Mouse (Mus musculus) midbrain, embryonic 14.5 days (tissue): ENCODE data around the gene Rcn3. TPM values are rescaled to one million over a fixed set of nuclear protein-coding genes. Genes with fewer than 3 reads are reported as not detected.

Source experiments
- ATAC-seq: fragments of 200-750 bp; cut with Nextera tagmentation; 2 replicates; pipeline ENCODE4 v1.8.0; 2017; ENCODE audit warnings: moderate number of reproducible peaks, moderate library complexity; ENCODE audit not compliant: low FRiP score, low TSS enrichment
- DNase-seq: peaks from one replicate; pipeline ENCODE4 v3.0.0-alpha.2; 2015
- H3K27ac ChIP-seq: fragments of 300-500 bp; sonication (generic); replicated peaks from 2 replicates; pipeline ENCODE4 v1.5.1; 2014; ENCODE audit warnings: mild to moderate bottlenecking, low read depth, low read length, moderate library complexity
- H3K27me3 ChIP-seq: fragments of 300-500 bp; sonication (generic); 2 replicates; pipeline ENCODE4 v1.6.1; 2014; ENCODE audit warnings: low read length, control low read depth, mixed read lengths; ENCODE audit not compliant: control insufficient read depth, insufficient read depth
- H3K36me3 ChIP-seq: fragments of 300-500 bp; sonication (generic); 2 replicates; pipeline ENCODE4 v1.6.1; 2014; ENCODE audit warnings: low read length, control low read depth; ENCODE audit not compliant: control insufficient read depth, insufficient read depth
- H3K4me1 ChIP-seq: fragments of 300-500 bp; sonication (generic); 2 replicates; pipeline ENCODE4 v1.6.1; 2014; ENCODE audit warnings: mild to moderate bottlenecking, antibody characterized with exemption, low read length, control low read depth; ENCODE audit not compliant: control insufficient read depth, insufficient read depth
- H3K4me2 ChIP-seq: fragments of 300-500 bp; sonication (generic); 2 replicates; pipeline ENCODE4 v1.6.1; 2014; ENCODE audit warnings: mild to moderate bottlenecking, low read length, moderate library complexity
- H3K4me3 ChIP-seq: fragments of 300-500 bp; sonication (generic); replicated peaks from 2 replicates; pipeline ENCODE4 v1.5.1; 2014; ENCODE audit warnings: low read depth, low read length
- H3K9ac ChIP-seq: fragments of 300-500 bp; sonication (generic); replicated peaks from 2 replicates; pipeline ENCODE4 v1.6.1; 2014; ENCODE audit warnings: mild to moderate bottlenecking, low read length, moderate library complexity
- H3K9me3 ChIP-seq: fragments of 300-500 bp; sonication (generic); 2 replicates; pipeline ENCODE4 v1.6.1; 2016; ENCODE audit warnings: low read length, control low read depth, mixed read lengths; ENCODE audit not compliant: control insufficient read depth
- WGBS: fragments of 180-500 bp; shearing (Covaris S2); extraction: QIAGEN DNeasy Blood & Tissue Kit; methylation state at CpG from one replicate; pipeline ENCODE4 v1.1.7; 2014; 5-methylcytosine and 5-hydroxymethylcytosine counted together
- polyA plus RNA-seq: library from polyadenylated mRNA; unstranded; fragments of >200 nt; fragmentation: Nextera tagmentation; extraction: Ambion mirVana; gene quantifications from 2 replicates; pipeline ENCODE4 v1.2.1, GENCODE M21; 2014

The Rcn3 gene
- polyA plus RNA-seq, 1 experiment from 2014 or later, result 59.3 TPM

GRCm38 (mm10) chr7:45075405-45075804 lies 16.6 kb downstream of the Rcn3 start:
- H3K27me3 ChIP-seq, result no peaks in the 10 kb centered on the region
- ATAC-seq (no peak), DNase-seq (no peak)
- H3K27ac ChIP-seq, result no peak overlapping the region
- H3K4me3 ChIP-seq, result no peak overlapping the region
- H3K4me1 ChIP-seq, result no peaks in the 10 kb centered on the region
- no peak overlapping the region for H3K9ac ChIP-seq
- H3K36me3 ChIP-seq, result peaks cover 33% of the 10 kb centered on the region
- 89% methylated on average over 4 of the region's 4 CpGs for WGBS
- no peak overlapping the region for H3K4me2 ChIP-seq
- no peaks in the 10 kb centered on the region for H3K9me3 ChIP-seq

GRCm38 (mm10) chr7:45073949-45074348 lies 18.1 kb downstream of the Rcn3 start:
- ATAC-seq (no peak), DNase-seq (no peak)
- H3K9ac ChIP-seq, result no peak overlapping the region
- no peak overlapping the region for H3K4me3 ChIP-seq
- 87% methylated on average over 12 of the region's 12 CpGs for WGBS
- peaks cover 33% of the 10 kb centered on the region for H3K36me3 ChIP-seq
- no peaks in the 10 kb centered on the region for H3K4me1 ChIP-seq
- H3K27me3 ChIP-seq, result no peaks in the 10 kb centered on the region
- H3K9me3 ChIP-seq, result no peaks in the 10 kb centered on the region
- no peak overlapping the region for H3K4me2 ChIP-seq
- H3K27ac ChIP-seq, result no peak overlapping the region

GRCm38 (mm10) chr7:45073171-45073707 lies 18.8 kb downstream of the Rcn3 start:
- no peaks in the 10 kb centered on the region for H3K9me3 ChIP-seq
- H3K4me2 ChIP-seq, result no peak overlapping the region
- no peak overlapping the region for H3K9ac ChIP-seq
- H3K4me3 ChIP-seq, result no peak overlapping the region
- ATAC-seq (no peak), DNase-seq (no peak)
- WGBS, result 87% methylated on average over 7 of the region's 7 CpGs
- H3K27me3 ChIP-seq, result no peaks in the 10 kb centered on the region
- H3K27ac ChIP-seq, result no peak overlapping the region
- H3K36me3 ChIP-seq, result peaks cover 33% of the 10 kb centered on the region
- no peaks in the 10 kb centered on the region for H3K4me1 ChIP-seq

- H3K4me2 ChIP-seq, result no peak overlapping the region
- 76% methylated on average over 2 of the region's 2 CpGs for WGBS
- H3K9ac ChIP-seq, result no peak overlapping the region
- DNase-seq (no peak), ATAC-seq (no peak)
- no peak overlapping the region for H3K27ac ChIP-seq
- H3K36me3 ChIP-seq, result peaks cover 26% of the 10 kb centered on the region
- H3K4me1 ChIP-seq, result no peaks in the 10 kb centered on the region
- no peaks in the 10 kb centered on the region for H3K9me3 ChIP-seq
- H3K4me3 ChIP-seq, result no peak overlapping the region
- H3K27me3 ChIP-seq, result no peaks in the 10 kb centered on the region
These were observed 19.8 kb downstream of the Rcn3 start for GRCm38 (mm10) chr7:45072230-45072629.

GRCm38 (mm10) chr7:45069671-45070070 lies 22.4 kb downstream of the Rcn3 start:
- ATAC-seq, result no peak
- Histone ChIP-seq H3K27me3 (no peaks in the 10 kb centered on the region), H3K27ac (no peak overlapping the region), H3K9ac (no peak overlapping the region), H3K4me1 (no peaks in the 10 kb centered on the region), H3K9me3 (no peaks in the 10 kb centered on the region), H3K36me3 (peaks cover 1% of the 10 kb centered on the region; the same call in 1 of the 2 replicates), H3K4me2 (no peak overlapping the region), H3K4me3 (no peak overlapping the region)
- WGBS, result 96% methylated on average over 2 of the region's 2 CpGs
- DNase-seq, result no peak

GRCm38 (mm10) chr7:45068000-45068318 lies 24.1 kb downstream of the Rcn3 start:
- WGBS, result 26% methylated on average over 5 of the region's 5 CpGs
- peak; percentile 49 for DNase-seq
- H3K36me3 ChIP-seq, result no peaks in the 10 kb centered on the region
- no peaks in the 10 kb centered on the region for H3K27me3 ChIP-seq
- no peaks in the 10 kb centered on the region for H3K9me3 ChIP-seq
- H3K27ac ChIP-seq, result no peak overlapping the region
- no peak overlapping the region for H3K4me2 ChIP-seq
- H3K4me3 ChIP-seq, result no peak overlapping the region
- no peak for ATAC-seq
- H3K4me1 ChIP-seq, result no peaks in the 10 kb centered on the region
- no peak overlapping the region for H3K9ac ChIP-seq

- 76% methylated on average over 4 of the region's 4 CpGs for WGBS
- Histone ChIP-seq H3K4me2 (no peak overlapping the region), H3K36me3 (no peaks in the 10 kb centered on the region), H3K27me3 (no peaks in the 10 kb centered on the region), H3K27ac (no peak overlapping the region), H3K9me3 (no peaks in the 10 kb centered on the region), H3K4me1 (no peaks in the 10 kb centered on the region), H3K9ac (no peak overlapping the region), H3K4me3 (no peak overlapping the region)
- no peak for DNase-seq
- no peak for ATAC-seq
These were observed 24.6 kb downstream of the Rcn3 start for GRCm38 (mm10) chr7:45067190-45067999.

- peak within 1 kb of the TSS; percentile 54 for H3K4me3 ChIP-seq
- H3K4me1 ChIP-seq, result peaks cover 25% of the 10 kb centered on the region
- no peaks in the 10 kb centered on the region for H3K36me3 ChIP-seq
- ATAC-seq (peak; percentile 87), DNase-seq (peak; percentile 98)
- no peaks in the 10 kb centered on the region for H3K27me3 ChIP-seq
- H3K9me3 ChIP-seq, result no peaks in the 10 kb centered on the region
- WGBS, result under 1% methylated on average over 31 of the region's 31 CpGs
- H3K9ac ChIP-seq, result peak within 1 kb of the TSS; percentile 49
- peak within 1 kb of the TSS; percentile 86 for H3K27ac ChIP-seq
- H3K4me2 ChIP-seq, result peak within 1 kb of the TSS; percentile 54
These were observed 29.7 kb downstream of the Rcn3 start, which contains the start of the genes Nosip and Prrg2 for GRCm38 (mm10) chr7:45062239-45062835. Nosip (plus strand) TSS chr7:45062429. Prrg2 (minus strand) TSS chr7:45062677.
